Mouse (Mus musculus) liver, embryonic 16.5 days (tissue): ENCODE results near the gene Ptbp2. TPM values are rescaled to one million over a fixed set of nuclear protein-coding genes. Genes with fewer than 3 reads are reported as not detected.
A peak's percentile ranks its signal among the peaks of the same experiment; 100 is the strongest.

Experiments used
- ATAC-seq: fragments of 200-750 bp; cut with Nextera tagmentation; 2 replicates; pipeline ENCODE4 v1.8.0; 2017; ENCODE audit warnings: low read depth, mild to moderate bottlenecking, moderate number of reproducible peaks, moderate library complexity
- H3K27ac ChIP-seq: fragments of 300-500 bp; sonication (generic); 2 replicates; pipeline ENCODE4 v1.5.1; 2014; ENCODE audit warnings: mild to moderate bottlenecking, low read length
- H3K27me3 ChIP-seq: fragments of 300-500 bp; sonication (generic); 2 replicates; pipeline ENCODE4 v1.6.1; 2014; ENCODE audit warnings: low read depth, low read length, mixed read lengths; ENCODE audit not compliant: control insufficient read depth, insufficient read depth
- H3K36me3 ChIP-seq: fragments of 300-500 bp; sonication (generic); 2 replicates; pipeline ENCODE4 v1.6.1; 2014; ENCODE audit warnings: mild to moderate bottlenecking; ENCODE audit not compliant: control insufficient read depth, insufficient read depth
- H3K4me1 ChIP-seq: fragments of 300-500 bp; sonication (generic); 2 replicates; pipeline ENCODE4 v1.6.1; 2014; ENCODE audit warnings: low read depth, low read length, mixed read lengths; ENCODE audit not compliant: control insufficient read depth
- H3K4me2 ChIP-seq: fragments of 300-500 bp; sonication (generic); 2 replicates; pipeline ENCODE4 v1.6.1; 2014; ENCODE audit warnings: low read depth, low read length, mixed read lengths
- H3K4me3 ChIP-seq: fragments of 300-500 bp; sonication (generic); 2 replicates; pipeline ENCODE4 v1.5.1; 2014; ENCODE audit warnings: low read depth, mild to moderate bottlenecking, low read length
- H3K9ac ChIP-seq: fragments of 300-500 bp; sonication (generic); 2 replicates; pipeline ENCODE4 v1.6.1; 2014; ENCODE audit warnings: low read depth, low read length
- H3K9me3 ChIP-seq: fragments of 300-500 bp; sonication (generic); replicated peaks from 2 replicates; pipeline ENCODE4 v1.6.1; 2016; ENCODE audit warnings: low read length; ENCODE audit not compliant: control insufficient read depth
- WGBS: fragments of 180-500 bp; shearing (Covaris S2); extraction: QIAGEN DNeasy Blood & Tissue Kit; methylation state at CpG from one replicate; pipeline ENCODE4 v1.1.7; 2014; ENCODE audit not compliant: insufficient replicate concordance; 5-methylcytosine and 5-hydroxymethylcytosine counted together
- polyA plus RNA-seq: library from polyadenylated mRNA; unstranded; fragments of >200 nt; fragmentation: Nextera tagmentation; extraction: Ambion mirVana; gene quantifications from 2 replicates; pipeline ENCODE4 v1.2.1, GENCODE M21; 2015

Gene Ptbp2
- polyA plus RNA-seq, 1 experiment from 2014 or later = 5.6 TPM

- no peak overlapping the region for H3K4me2 ChIP-seq
- no peaks in the 10 kb centered on the region for H3K9me3 ChIP-seq
- H3K36me3 ChIP-seq = no peaks in the 10 kb centered on the region
- no peak overlapping the region for H3K27ac ChIP-seq
- no peak overlapping the region for H3K4me3 ChIP-seq
- H3K4me1 ChIP-seq = peaks cover 6% of the 10 kb centered on the region
- no peak overlapping the region for H3K9ac ChIP-seq
- no peak for ATAC-seq
- H3K27me3 ChIP-seq = no peaks in the 10 kb centered on the region
- 79% methylated on average over 2 of the region's 2 CpGs for WGBS
These were observed 5.8 kb downstream of the Ptbp2 start for GRCm38 (mm10) chr3:119778431-119778830.

DNA sequence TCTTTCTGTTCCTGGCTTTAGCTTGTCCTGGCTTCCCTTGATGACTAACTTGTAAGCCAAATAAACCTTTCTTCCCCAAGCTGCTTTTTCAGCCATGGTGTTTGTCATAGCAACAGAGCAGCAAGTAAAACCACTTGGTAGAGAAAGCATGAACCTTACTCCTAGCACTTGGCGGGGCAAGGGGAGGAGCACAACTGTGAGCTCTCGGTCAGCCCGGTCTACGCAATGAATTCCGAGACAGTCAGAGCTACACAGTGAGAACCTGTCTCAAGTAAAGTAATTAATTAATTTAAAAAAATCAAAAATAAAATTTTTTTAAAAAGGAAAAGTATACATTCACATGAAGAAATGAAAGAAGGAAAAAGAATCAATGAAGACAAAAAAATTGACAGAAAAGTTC, 8.1 kb downstream of the Ptbp2 start:
- H3K9me3 ChIP-seq = no peaks in the 10 kb centered on the region
- no peaks in the 10 kb centered on the region for H3K27me3 ChIP-seq
- H3K4me1 ChIP-seq = peaks cover 6% of the 10 kb centered on the region
- no peak overlapping the region for H3K9ac ChIP-seq
- no peak overlapping the region for H3K27ac ChIP-seq
- ATAC-seq = 0 out of 2 replicates have a peak, but pooled peaks have one; percentile 37
- WGBS = 75% methylated on average over 5 of the region's 5 CpGs
- H3K4me3 ChIP-seq = no peak overlapping the region
- H3K4me2 ChIP-seq = no peak overlapping the region
- no peaks in the 10 kb centered on the region for H3K36me3 ChIP-seq

GRCm38 (mm10) chr3:119772789-119773188, 11.5 kb downstream of the Ptbp2 start:
- H3K4me2 ChIP-seq = no peak overlapping the region
- no peaks in the 10 kb centered on the region for H3K9me3 ChIP-seq
- no peaks in the 10 kb centered on the region for H3K27me3 ChIP-seq
- 58% methylated on average over 2 of the region's 2 CpGs for WGBS
- no peaks in the 10 kb centered on the region; the same call in 1 of the 2 replicates for H3K4me1 ChIP-seq
- H3K9ac ChIP-seq = no peak overlapping the region
- ATAC-seq = no peak
- no peak overlapping the region for H3K27ac ChIP-seq
- no peak overlapping the region for H3K4me3 ChIP-seq
- H3K36me3 ChIP-seq = no peaks in the 10 kb centered on the region

DNA sequence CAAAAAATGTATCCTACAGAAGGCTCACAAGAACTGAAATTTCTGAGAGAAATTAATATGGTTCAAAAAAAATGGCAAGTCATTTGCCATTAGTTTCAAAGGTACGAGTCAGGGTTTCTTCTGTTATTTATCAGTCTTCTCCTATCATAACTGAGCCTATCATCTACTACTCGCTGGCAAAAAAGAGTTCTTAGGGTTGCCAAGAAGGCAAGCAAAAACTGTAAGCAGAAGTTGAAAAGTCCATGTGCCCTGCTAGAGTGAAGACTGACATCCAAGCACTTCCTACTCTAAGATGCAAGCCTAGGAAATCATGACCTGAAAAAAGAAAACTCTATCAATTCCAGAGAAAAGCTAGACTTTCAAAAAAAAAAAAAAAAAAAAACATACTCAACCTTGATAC, 20.5 kb downstream of the Ptbp2 start:
- no peak overlapping the region for H3K9ac ChIP-seq
- H3K36me3 ChIP-seq = no peaks in the 10 kb centered on the region; the same call in none of the 2 replicates
- no peaks in the 10 kb centered on the region for H3K27me3 ChIP-seq
- no peaks in the 10 kb centered on the region for H3K9me3 ChIP-seq
- no peak overlapping the region for H3K27ac ChIP-seq
- WGBS = 25% methylated on average over 2 of the region's 2 CpGs
- H3K4me1 ChIP-seq = no peaks in the 10 kb centered on the region; the same call in 1 of the 2 replicates
- no peak overlapping the region for H3K4me2 ChIP-seq
- ATAC-seq = no peak
- H3K4me3 ChIP-seq = no peak overlapping the region

DNA sequence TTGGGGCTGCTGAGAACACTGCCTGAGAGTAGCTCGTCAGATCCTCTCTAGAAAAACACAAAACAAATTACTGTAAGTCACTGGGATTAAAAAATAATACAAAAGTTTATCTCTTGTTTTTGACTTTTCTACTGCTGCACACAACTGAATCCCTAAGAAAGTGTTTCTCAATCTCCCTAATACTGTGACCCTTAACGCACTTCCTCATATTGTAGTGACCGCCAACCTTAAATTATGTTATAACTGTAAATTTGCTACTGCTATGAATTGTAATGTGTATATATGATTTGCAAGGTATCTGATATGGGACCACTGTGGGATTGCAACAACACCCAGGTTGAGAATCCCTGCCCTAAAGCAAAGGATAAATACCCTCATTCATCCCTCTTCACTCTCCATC, 22.5 kb downstream of the Ptbp2 start:
- no peaks in the 10 kb centered on the region; the same call in 1 of the 2 replicates for H3K4me1 ChIP-seq
- H3K36me3 ChIP-seq = no peaks in the 10 kb centered on the region; the same call in none of the 2 replicates
- 78% methylated on average over 3 of the region's 3 CpGs for WGBS
- H3K9me3 ChIP-seq = no peaks in the 10 kb centered on the region
- ATAC-seq = no peak
- H3K4me3 ChIP-seq = no peak overlapping the region
- no peak overlapping the region for H3K27ac ChIP-seq
- no peak overlapping the region for H3K4me2 ChIP-seq
- no peak overlapping the region for H3K9ac ChIP-seq
- no peaks in the 10 kb centered on the region for H3K27me3 ChIP-seq

DNA sequence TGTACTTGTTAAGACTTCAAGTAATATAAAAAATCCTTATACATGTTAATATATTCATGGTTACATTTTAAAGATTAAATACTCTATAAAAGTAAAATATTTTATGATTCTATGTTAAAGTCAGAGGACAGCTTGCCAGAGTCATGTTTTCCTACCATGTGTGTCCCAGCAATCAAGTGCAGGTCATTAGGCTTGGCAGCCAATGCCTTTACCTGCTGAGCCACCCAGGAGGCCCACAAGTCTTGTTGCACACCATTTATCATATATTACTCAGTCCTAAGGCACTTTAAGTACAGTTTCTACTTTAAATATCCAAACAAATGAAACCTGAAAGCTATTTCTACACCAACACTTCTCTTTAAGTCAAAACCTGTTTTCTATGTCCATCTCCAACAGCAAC, 30.5 kb downstream of the Ptbp2 start:
- H3K36me3 ChIP-seq = 0 out of 2 replicates have a peak, but pooled peaks cover 4% of the 10 kb centered on the region
- H3K9me3 ChIP-seq = no peaks in the 10 kb centered on the region
- H3K27me3 ChIP-seq = no peaks in the 10 kb centered on the region
- no peak overlapping the region for H3K9ac ChIP-seq
- H3K4me1 ChIP-seq = no peaks in the 10 kb centered on the region
- no peak overlapping the region for H3K4me3 ChIP-seq
- no peak overlapping the region for H3K27ac ChIP-seq
- no peak overlapping the region for H3K4me2 ChIP-seq
- ATAC-seq = no peak

GRCm38 (mm10) chr3:119749551-119750249, 34.6 kb downstream of the Ptbp2 start:
- H3K4me2 ChIP-seq = no peak overlapping the region
- no peak for ATAC-seq
- no peak overlapping the region for H3K27ac ChIP-seq
- WGBS = 67% methylated on average over 3 of the region's 3 CpGs
- H3K9me3 ChIP-seq = no peaks in the 10 kb centered on the region
- H3K36me3 ChIP-seq = peaks cover 4% of the 10 kb centered on the region; the same call in 1 of the 2 replicates
- no peaks in the 10 kb centered on the region for H3K27me3 ChIP-seq
- H3K9ac ChIP-seq = no peak overlapping the region
- H3K4me3 ChIP-seq = no peak overlapping the region
- no peaks in the 10 kb centered on the region; the same call in 1 of the 2 replicates for H3K4me1 ChIP-seq

GRCm38 (mm10) chr3:119749140-119749539, 35.1 kb downstream of the Ptbp2 start:
- Histone ChIP-seq H3K27ac (no peak overlapping the region), H3K27me3 (no peaks in the 10 kb centered on the region), H3K9ac (no peak overlapping the region), H3K4me2 (no peak overlapping the region), H3K4me3 (no peak overlapping the region), H3K36me3 (peaks cover 4% of the 10 kb centered on the region; the same call in 1 of the 2 replicates), H3K9me3 (no peaks in the 10 kb centered on the region), H3K4me1 (no peaks in the 10 kb centered on the region; the same call in 1 of the 2 replicates)
- 58% methylated on average over 2 of the region's 2 CpGs for WGBS
- ATAC-seq = no peak

DNA sequence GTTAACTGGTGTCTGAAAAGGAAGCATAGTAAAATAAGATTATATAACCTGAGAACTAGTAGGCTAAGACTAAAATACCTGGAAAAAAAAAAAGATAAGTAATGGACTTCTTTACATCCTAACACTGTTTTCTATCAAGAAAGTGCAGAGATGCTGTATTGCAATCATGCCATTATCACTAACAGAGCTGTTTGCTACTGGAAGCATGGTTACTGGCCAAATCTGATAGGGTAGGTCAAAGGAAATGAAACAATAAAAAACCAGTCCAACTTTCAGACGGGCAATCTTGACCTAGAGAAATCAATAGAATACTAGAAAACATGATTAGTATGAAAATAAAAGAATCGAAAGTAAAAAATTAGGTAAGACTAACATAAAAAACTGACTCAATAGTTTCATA, 37.6 kb downstream of the Ptbp2 start:
- H3K36me3 ChIP-seq = peaks cover 4% of the 10 kb centered on the region; the same call in 1 of the 2 replicates
- H3K4me3 ChIP-seq = no peak overlapping the region
- 41% methylated on average over 2 of the region's 2 CpGs for WGBS
- H3K27ac ChIP-seq = no peak overlapping the region
- H3K9me3 ChIP-seq = no peaks in the 10 kb centered on the region
- H3K9ac ChIP-seq = no peak overlapping the region
- H3K4me1 ChIP-seq = no peaks in the 10 kb centered on the region; the same call in 1 of the 2 replicates
- H3K4me2 ChIP-seq = no peak overlapping the region
- H3K27me3 ChIP-seq = no peaks in the 10 kb centered on the region
- no peak for ATAC-seq
